Mouse (Mus musculus) urinary bladder, postnatal 4 days (tissue): ENCODE results near the gene Kcna2.

Experiments
- DNase-seq, 2 experiments: peaks; one replicate each; pipeline ENCODE4 v3.0.0; 2021 to 2022; ENCODE audit warnings: low spot score in 2 of 2

Gene Kcna2

GRCm38 (mm10) chr3:107150469-107150868, 49.5 kb downstream of the Kcna2 start:
- peak in 1 of 2 experiments; percentile 45 for DNase-seq

DNA sequence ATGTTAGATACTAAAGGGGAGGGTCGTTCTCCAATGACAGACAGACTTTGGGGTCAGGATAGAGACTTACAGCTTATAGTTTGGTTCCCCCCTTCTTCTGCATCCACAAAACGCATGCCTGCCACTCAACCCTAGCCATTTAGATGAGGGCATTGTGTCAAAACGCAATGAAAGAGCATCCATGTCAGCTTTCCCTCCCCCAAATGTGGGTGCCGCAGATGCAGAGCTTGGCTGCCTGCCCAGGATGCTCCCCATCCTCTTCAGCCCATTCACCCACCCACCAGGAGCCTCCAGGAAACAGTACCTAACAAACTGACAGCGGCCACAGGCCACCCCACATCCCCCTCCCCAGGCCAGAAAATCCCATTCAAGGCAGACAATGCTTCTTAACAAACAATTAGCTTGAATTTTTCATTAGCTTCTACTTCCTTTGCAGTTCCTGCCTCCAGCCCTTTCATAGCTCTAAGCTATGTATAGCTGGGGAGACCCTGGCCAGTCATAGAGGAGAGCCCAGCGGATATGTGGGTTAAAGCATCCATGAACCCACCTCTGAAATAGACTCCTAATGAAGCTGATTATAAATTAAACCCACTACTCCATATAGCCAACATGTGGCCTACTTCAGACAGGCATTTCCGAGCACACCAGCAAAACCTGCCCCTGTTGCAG, 50.1 kb downstream of the Kcna2 start:
- DNase-seq = peak in 1 of 2 experiments; percentile 49

GRCm38 (mm10) chr3:107153772-107154655, 53.1 kb downstream of the Kcna2 start:
- DNase-seq = no peak

DNA sequence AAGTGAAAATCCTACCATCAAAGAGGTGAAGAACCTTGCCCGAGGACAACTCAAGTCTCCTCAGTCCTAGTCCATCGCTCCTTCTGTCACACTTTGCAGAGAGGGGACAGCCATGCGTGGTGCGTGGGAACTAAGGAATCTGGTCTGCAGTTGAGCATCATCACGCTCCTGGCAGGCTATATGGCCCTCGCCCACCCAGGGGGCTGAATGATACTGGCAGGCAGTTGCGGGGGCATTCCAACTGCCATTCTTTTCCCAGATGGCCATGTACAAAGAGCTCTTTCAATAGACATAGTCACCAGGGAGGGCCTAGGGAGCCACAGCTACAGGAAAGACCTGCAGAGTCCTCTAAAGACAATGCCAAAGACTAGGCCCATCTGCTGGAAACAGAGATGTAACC, 57.9 kb downstream of the Kcna2 start:
- DNase-seq = no peak

DNA sequence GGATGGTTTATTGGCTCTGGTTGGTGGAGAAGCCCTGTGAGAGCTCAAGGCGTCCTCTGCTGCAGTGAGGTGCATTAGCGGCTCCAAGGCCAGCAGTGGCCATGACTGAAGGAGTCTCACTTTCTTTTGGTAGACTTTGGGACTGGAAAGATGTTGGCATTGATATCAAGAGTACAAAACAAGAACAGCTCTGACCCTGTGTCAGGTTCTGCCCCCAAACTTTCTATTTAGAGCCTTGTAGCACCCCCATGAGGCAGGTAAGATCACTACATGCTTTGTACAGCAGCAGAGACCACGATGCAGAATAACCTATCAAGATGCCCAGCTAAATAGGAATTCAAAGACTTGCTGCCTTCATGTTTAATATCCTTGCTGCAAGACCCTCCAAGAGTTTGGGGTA, 58.5 kb downstream of the Kcna2 start:
- no peak for DNase-seq

GRCm38 (mm10) chr3:107159859-107160324, 58.9 kb downstream of the Kcna2 start:
- no peak for DNase-seq

DNA sequence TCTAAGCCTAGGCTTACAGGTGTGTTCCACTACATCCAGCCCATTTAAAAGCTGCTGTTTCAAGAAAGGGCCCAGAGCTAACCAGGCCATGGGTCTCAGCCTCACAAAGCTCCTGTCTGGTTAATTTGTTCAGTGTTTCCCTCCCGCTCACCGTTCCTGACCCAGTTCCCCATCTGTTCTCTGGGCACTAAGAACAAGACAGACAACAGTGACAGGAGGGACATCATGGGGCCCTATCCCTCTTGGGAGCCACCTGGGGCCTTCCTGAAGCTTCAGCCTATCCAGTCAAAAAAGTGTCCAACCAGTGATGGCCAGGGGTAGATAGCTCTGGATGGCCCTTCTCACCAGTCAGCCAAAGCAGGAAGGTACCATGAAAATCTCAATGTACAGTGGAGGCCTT, 61.8 kb downstream of the Kcna2 start:
- no peak for DNase-seq
